Mouse (Mus musculus): Measurements from ENCODE around the gene Tubb2b.

Tubb2b gene

GRCm38 (mm10) chr13:34130226-34130731 is at the start of gene Tubb2b:
Gene Tubb2b, minus strand, starts transcription at chr13:34130466.
- ATAC-seq (ENCODE audit: low TSS enrichment), result peak; percentile 27

GRCm38 (mm10) chr13:34174025-34174424 is 43.8 kb upstream of the Tubb2b start:
- ATAC-seq (ENCODE audit: low TSS enrichment), result no peak

GRCm38 (mm10) chr13:34163304-34163975 is 33.2 kb upstream of the Tubb2b start:
- ATAC-seq (ENCODE audit: low TSS enrichment), result peak; percentile 47

DNA sequence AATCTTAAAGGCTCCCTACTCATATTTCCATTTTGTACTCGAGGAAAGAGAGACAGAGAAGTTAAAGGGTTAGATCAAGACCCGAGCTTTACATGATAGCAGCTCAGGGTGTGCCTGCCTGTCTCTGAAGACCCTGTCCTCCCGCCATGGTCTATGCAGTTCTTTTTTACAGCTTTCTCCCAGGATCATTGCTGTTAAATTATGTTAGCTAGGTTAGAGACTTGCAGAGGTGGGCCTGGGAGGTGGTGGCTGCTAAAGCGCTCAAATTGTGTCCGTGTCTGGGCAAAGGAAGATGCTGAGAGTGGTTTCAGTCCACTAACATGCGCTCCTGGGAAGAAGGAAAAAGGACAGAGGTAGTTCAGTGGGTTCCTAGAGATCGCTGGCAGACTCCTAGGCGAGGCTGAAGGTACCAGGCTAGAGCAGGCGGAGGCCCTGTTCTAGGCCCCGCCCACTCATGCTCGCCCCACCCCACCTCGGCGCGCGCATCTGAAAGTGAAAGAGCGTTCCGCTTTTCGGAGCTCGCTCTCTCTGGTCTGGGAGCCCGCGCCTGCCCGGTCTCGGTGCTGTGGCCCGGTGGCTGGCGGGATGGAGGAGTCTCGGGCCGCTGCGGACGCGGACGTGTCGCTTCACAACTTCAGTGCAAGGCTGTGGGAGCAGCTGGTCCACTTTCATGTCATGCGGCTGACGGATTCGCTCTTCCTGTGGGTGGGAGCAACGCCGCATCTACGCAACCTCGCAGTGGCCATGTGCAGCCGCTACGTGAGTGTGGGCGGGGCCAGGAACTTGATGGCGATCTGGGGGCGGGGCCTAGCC is 32.4 kb upstream of the Tubb2b start, which contains the start of gene Psmg4:
TSS of gene Psmg4 (plus strand) at position 474 of the 813 bp plus-strand sequence.
- ATAC-seq (ENCODE audit: low TSS enrichment), result peak; percentile 95

GRCm38 (mm10) chr13:34159926-34160325 is 29.7 kb upstream of the Tubb2b start:
- ATAC-seq (ENCODE audit: low TSS enrichment), result no peak

GRCm38 (mm10) chr13:34157596-34158157 is 27.4 kb upstream of the Tubb2b start:
- ATAC-seq (ENCODE audit: low TSS enrichment), result no peak

DNA sequence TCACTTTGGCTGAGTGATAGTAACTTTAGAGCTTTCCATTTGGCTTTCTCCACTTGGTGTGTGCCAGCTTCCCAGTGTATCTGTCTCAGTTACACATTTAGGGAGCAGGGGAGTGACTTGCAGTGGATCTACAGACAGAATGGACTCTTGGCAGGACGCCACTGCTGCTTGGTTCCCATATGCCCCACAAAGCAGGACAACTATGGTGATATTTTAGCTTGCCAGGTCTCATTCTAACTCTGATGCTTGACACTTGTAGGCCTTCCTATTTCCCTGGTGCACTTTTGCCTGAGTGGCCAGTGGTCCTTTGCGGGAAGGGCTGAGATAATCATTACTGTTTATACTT is 26.5 kb upstream of the Tubb2b start:
- 0 out of 2 replicates have a peak, but pooled peaks have one; percentile 26 for ATAC-seq (ENCODE audit: low TSS enrichment)

DNA sequence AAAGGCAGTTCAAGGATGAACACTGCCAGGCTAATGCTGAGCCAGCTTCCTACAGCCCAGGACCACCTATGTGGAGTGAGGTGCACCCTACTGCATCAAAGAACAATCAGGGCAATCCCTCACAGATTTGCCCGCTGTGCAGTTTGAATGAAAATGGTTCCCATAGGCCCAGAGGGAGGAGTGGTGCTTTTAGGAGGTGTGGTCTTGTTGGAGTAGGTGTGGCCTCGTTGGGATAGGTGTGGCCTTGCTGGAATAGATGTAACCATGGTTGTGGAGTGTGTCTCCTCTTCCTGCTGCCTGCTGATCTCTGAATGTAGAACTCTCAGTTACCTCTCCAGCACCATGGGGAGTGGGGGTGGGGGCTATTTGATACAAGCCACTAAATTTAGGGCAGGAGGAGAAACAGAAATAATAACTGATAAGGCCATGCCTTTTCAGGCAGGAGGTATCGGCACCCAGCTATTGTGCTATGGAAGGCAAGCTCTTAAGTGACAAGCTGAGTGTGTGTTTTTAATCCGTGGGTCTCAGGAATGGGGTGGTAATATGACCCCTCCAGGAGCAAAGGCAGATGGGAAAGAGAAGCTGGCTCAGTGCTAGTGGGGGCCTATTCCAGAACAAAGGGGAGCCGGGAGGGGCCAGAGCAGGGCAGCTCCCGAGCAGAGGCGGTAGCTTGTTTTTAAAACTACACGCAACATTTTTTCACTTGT is 26.0 kb upstream of the Tubb2b start:
- no peak for ATAC-seq (ENCODE audit: low TSS enrichment)

DNA sequence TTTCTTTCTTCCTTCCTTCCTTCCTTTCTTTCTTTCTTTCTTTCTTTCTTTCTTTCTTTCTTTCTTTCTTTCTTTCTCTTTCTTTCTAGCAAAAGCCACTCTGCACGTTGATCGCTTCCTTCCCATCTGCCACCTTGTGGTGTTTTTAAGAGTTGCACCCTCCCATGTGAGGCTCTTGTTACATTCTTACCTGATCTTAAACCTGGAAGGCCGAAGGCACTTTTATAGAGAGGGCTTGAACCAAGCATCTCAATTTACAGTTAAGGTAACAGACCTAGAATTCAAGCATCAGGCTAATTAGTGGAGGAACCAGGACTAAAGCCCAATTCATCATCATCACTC is 24.6 kb upstream of the Tubb2b start:
- ATAC-seq (ENCODE audit: low TSS enrichment), result no peak

GRCm38 (mm10) chr13:34154217-34154930 is 24.1 kb upstream of the Tubb2b start:
- peak; percentile 46; the same call in 1 of the 2 replicates for ATAC-seq (ENCODE audit: low TSS enrichment)

GRCm38 (mm10) chr13:34153254-34154011 is 23.2 kb upstream of the Tubb2b start:
- no peak for ATAC-seq (ENCODE audit: low TSS enrichment)

GRCm38 (mm10) chr13:34152695-34153094 is 22.4 kb upstream of the Tubb2b start:
- ATAC-seq (ENCODE audit: low TSS enrichment), result no peak

DNA sequence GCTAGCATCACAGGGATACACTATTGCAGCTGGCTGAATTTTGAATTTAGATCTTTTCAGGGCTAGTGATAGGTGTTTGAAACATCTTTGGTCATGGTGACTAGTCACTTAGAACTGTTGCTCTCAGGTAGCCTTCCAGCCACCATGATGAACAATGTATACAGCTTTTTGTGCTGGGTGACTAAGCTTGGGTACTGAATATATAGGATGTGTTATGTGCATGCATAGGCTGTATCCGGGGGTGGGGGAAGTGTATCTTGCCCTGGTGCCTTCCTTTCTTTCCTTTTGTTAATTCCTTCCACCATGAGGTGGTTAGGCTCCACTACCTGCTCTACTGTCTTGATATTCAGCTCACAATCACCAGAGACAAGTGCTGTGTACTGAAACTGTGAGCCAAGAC is 21.2 kb upstream of the Tubb2b start:
- no peak for ATAC-seq (ENCODE audit: low TSS enrichment)

DNA sequence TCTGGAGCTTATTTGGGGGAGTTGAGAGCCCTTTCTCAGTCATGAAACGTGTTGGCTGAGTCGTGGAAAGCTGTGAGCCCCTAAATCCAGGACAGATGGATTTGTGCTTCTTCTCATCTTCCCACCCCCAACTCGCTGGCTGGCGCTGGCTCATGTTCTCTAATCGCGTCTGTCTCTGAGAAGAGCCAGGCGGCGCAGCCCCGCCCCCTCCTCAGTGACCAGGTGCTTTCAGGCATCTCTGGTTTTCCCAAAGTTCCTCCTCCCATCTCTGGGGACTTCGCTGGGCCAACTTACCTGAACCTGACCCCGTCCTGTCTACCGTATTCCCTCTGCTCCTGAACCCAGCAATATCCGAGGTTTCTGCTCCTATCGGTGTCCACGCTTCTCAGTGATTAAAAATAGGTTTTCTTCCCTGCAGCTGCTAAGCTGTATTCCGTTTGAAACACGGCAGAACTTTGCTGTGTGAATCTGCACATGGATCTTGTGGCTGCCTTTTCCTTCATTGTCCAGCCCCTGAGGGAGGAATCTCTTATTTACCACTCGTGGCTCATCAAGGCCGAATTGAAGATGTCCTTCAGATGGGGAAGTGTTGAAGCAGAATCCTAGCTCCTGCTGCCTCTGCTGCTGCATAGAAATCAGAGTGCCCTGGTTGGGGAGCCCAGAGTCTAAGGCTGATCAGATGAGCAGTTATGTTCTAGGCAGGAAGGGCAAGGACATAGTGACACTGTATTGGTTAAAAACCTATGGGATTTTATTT is 20.2 kb upstream of the Tubb2b start:
- ATAC-seq (ENCODE audit: low TSS enrichment), result 0 out of 2 replicates have a peak, but pooled peaks have one; percentile 23

DNA sequence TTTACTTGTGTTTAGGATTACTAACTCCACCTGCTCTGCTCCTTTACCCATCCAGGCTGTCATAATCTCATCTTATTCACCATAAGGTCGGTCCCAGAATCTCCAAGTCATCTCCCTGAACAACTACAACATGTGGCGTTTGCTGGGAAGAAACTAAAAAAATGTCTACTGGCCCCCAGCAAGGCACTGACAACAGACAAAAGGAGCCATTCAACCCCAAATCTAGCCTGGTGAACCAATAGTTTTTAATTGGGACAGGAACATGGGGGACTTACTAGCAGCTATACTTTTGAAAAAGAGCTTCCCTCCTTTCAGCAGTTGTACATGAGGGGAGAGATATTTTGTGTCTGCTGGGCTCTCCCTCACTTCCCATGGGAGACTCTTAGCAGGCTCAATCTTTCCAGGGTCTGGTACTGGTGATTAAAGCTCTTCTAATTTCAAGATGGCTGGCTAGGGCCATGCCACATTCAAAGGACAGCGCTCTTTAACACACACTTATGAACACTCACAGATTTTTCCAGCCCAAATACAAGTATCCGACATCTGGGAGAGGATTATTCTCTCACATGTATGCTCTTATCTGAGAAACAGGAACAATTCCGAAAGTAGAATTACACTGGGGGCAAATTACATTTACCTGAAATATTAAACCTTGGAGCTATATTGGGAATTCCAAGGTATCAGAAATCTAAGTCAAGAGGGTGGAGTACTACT is 19.4 kb upstream of the Tubb2b start:
- ATAC-seq (ENCODE audit: low TSS enrichment), result no peak

- ATAC-seq (ENCODE audit: low TSS enrichment), result peak; percentile 56
Observed at GRCm38 (mm10) chr13:34148767-34149392, 18.6 kb upstream of the Tubb2b start.

GRCm38 (mm10) chr13:34148181-34148580 is 17.9 kb upstream of the Tubb2b start:
- ATAC-seq (ENCODE audit: low TSS enrichment), result no peak

GRCm38 (mm10) chr13:34146916-34147315 is 16.6 kb upstream of the Tubb2b start:
- no peak for ATAC-seq (ENCODE audit: low TSS enrichment)

- ATAC-seq (ENCODE audit: low TSS enrichment), result no peak
Observed at GRCm38 (mm10) chr13:34143389-34143788, 13.1 kb upstream of the Tubb2b start.
